Mouse (Mus musculus) intestine, embryonic 15.5 days (tissue): ENCODE measurements around the gene Sfxn3. TPM values are rescaled to one million over a fixed set of nuclear protein-coding genes. Genes with fewer than 3 reads are reported as not detected.
A peak's percentile ranks its signal among the peaks of the same experiment; 100 is the strongest.

Source experiments
- ATAC-seq: fragments of 200-750 bp; cut with Nextera tagmentation; 2 replicates; pipeline ENCODE4 v1.8.0; 2017; ENCODE audit warnings: moderate TSS enrichment, moderate library complexity
- H3K27ac ChIP-seq: fragments of 300-500 bp; sonication (generic); 2 replicates; pipeline ENCODE4 v1.5.1; 2015; ENCODE audit warnings: mild to moderate bottlenecking, inconsistent platforms
- H3K27me3 ChIP-seq: fragments of 300-500 bp; sonication (generic); replicated peaks from 2 replicates; pipeline ENCODE4 v1.6.1; 2015; ENCODE audit warnings: inconsistent platforms
- H3K36me3 ChIP-seq: fragments of 300-500 bp; sonication (generic); 2 replicates; pipeline ENCODE4 v1.6.1; 2015; ENCODE audit warnings: inconsistent platforms
- H3K4me1 ChIP-seq: fragments of 300-500 bp; sonication (generic); replicated peaks from 2 replicates; pipeline ENCODE4 v1.6.1; 2015; ENCODE audit warnings: inconsistent platforms
- H3K4me2 ChIP-seq: fragments of 300-500 bp; sonication (generic); replicated peaks from 2 replicates; pipeline ENCODE4 v1.6.1; 2015; ENCODE audit warnings: mild to moderate bottlenecking, inconsistent platforms
- H3K4me3 ChIP-seq: fragments of 300-500 bp; sonication (generic); replicated peaks from 2 replicates; pipeline ENCODE4 v1.5.1; 2015; ENCODE audit warnings: inconsistent platforms
- H3K9ac ChIP-seq: fragments of 300-500 bp; sonication (generic); 2 replicates; pipeline ENCODE4 v1.6.1; 2015; ENCODE audit warnings: inconsistent platforms
- H3K9me3 ChIP-seq: fragments of 300-500 bp; sonication (generic); 2 replicates; pipeline ENCODE4 v1.6.1; 2016; ENCODE audit warnings: inconsistent platforms
- WGBS: fragments of 180-500 bp; shearing (Covaris S2); methylation state at CpG from one replicate; pipeline ENCODE4 v1.1.7; 2015; 5-methylcytosine and 5-hydroxymethylcytosine counted together
- polyA plus RNA-seq: library from polyadenylated mRNA; unstranded; fragments of >200 nt; fragmentation: Nextera tagmentation; extraction: Ambion mirVana; gene quantifications from 2 replicates; pipeline ENCODE4 v1.2.1, GENCODE M21; 2015

The Sfxn3 gene
- polyA plus RNA-seq, 1 experiment from 2014 or later, result 19.4 TPM

DNA sequence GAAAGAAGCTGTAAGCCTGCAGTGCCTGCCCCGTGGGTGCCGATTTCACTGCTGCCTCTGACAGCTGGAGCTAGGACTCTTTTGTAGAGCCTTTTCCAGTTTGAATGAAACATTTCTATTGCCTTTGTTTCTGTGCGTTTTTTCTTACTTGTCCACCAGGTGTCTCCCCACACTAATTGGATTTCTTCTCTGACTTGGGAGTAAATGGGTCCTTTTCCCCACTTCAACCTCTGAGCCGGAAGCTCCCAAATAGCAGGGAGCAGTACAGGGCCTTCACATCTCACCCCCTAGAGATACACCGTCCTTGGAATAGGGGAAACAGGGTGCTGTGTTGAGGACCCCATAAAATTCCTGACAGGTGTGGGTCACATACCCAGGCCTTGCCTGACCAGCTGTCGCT lies 34.7 kb upstream of the Sfxn3 start:
- peak overlapping the region; percentile 99; the same call in 1 of the 2 replicates for H3K27ac ChIP-seq
- H3K27me3 ChIP-seq, result no peaks in the 10 kb centered on the region
- H3K36me3 ChIP-seq, result peaks cover 19% of the 10 kb centered on the region
- no peaks in the 10 kb centered on the region for H3K9me3 ChIP-seq
- H3K9ac ChIP-seq, result 0 out of 2 replicates have a peak overlapping the region, but pooled peaks have one; percentile 15
- no peak overlapping the region for H3K4me3 ChIP-seq
- no peak overlapping the region for H3K4me2 ChIP-seq
- 31% methylated on average over 6 of the region's 6 CpGs for WGBS
- ATAC-seq, result no peak
- peaks cover 19% of the 10 kb centered on the region for H3K4me1 ChIP-seq

- peaks cover 15% of the 10 kb centered on the region for H3K4me1 ChIP-seq
- peaks cover 19% of the 10 kb centered on the region for H3K36me3 ChIP-seq
- no peaks in the 10 kb centered on the region for H3K27me3 ChIP-seq
- no peaks in the 10 kb centered on the region for H3K9me3 ChIP-seq
- peak overlapping the region; percentile 5; the same call in 1 of the 2 replicates for H3K4me3 ChIP-seq
- peak overlapping the region; percentile 99 for H3K27ac ChIP-seq
- ATAC-seq, result no peak
- no peak overlapping the region; the same call in 1 of the 2 replicates for H3K9ac ChIP-seq
- 46% methylated on average over 6 of the region's 6 CpGs for WGBS
- H3K4me2 ChIP-seq, result peak overlapping the region; percentile 83
These were observed 33.6 kb upstream of the Sfxn3 start for GRCm38 (mm10) chr19:45013581-45014225.

GRCm38 (mm10) chr19:45014335-45014971 lies 32.9 kb upstream of the Sfxn3 start, which contains the start of gene Lzts2:
Gene Lzts2, plus strand, starts transcription at chr19:45014414.
- Histone ChIP-seq H3K4me3 (peak within 1 kb of the TSS; percentile 63), H3K4me1 (peaks cover 22% of the 10 kb centered on the region), H3K4me2 (peak within 1 kb of the TSS; percentile 83), H3K27ac (peak within 1 kb of the TSS; percentile 99), H3K9ac (peak within 1 kb of the TSS; percentile 76), H3K27me3 (no peaks in the 10 kb centered on the region), H3K36me3 (peaks cover 19% of the 10 kb centered on the region), H3K9me3 (no peaks in the 10 kb centered on the region)
- ATAC-seq, result peak; percentile 63
- 10% methylated on average over 10 of the region's 10 CpGs for WGBS

GRCm38 (mm10) chr19:45014981-45015402 lies 32.3 kb upstream of the Sfxn3 start:
- Histone ChIP-seq H3K27me3 (no peaks in the 10 kb centered on the region), H3K4me3 (peak overlapping the region; percentile 63), H3K36me3 (peaks cover 16% of the 10 kb centered on the region), H3K9ac (peak overlapping the region; percentile 76), H3K27ac (peak overlapping the region; percentile 99), H3K4me2 (peak overlapping the region; percentile 83), H3K4me1 (peaks cover 27% of the 10 kb centered on the region), H3K9me3 (no peaks in the 10 kb centered on the region)
- 0% methylated on average over 24 of the region's 25 CpGs for WGBS
- peak; percentile 36 for ATAC-seq

DNA sequence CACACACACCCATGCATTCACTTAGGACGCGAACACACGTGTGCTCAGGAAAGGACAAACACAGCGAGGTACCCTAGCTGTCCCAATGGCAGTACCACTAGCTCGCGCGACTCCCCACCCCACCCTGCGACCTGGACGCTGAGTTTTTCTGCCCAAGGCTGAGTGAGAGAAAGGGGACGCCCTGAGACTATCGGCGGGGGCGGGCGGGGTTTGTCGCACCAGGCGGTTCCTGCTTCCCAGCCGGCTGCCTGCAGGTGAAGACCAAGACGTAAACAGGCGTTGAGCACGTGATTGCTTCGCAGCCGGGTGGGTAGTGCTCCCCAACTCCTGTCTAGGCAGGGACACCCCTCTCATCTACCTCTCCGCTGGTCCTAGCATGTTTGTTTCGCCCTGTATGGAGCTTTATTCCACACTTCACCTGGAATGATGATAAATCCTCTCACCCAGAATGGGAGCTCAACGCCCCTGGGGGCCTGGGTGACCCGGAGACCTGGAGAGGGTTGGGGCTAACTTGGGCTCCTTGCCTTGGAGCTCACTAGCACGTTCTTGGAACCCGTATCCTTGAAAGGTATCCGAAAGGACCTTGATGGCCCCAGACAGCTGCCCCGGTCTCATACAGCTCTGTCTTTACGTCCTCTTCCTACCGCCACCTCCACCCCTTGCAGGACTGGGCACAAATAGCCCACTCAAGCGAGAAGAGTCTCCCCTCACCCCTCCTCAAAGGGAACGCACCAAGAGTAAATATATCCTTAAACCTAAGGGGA lies 31.6 kb upstream of the Sfxn3 start:
- ATAC-seq, result peak; percentile 6; the same call in 1 of the 2 replicates
- under 1% methylated on average over 34 of the region's 34 CpGs for WGBS
- peaks cover 35% of the 10 kb centered on the region for H3K4me1 ChIP-seq

DNA sequence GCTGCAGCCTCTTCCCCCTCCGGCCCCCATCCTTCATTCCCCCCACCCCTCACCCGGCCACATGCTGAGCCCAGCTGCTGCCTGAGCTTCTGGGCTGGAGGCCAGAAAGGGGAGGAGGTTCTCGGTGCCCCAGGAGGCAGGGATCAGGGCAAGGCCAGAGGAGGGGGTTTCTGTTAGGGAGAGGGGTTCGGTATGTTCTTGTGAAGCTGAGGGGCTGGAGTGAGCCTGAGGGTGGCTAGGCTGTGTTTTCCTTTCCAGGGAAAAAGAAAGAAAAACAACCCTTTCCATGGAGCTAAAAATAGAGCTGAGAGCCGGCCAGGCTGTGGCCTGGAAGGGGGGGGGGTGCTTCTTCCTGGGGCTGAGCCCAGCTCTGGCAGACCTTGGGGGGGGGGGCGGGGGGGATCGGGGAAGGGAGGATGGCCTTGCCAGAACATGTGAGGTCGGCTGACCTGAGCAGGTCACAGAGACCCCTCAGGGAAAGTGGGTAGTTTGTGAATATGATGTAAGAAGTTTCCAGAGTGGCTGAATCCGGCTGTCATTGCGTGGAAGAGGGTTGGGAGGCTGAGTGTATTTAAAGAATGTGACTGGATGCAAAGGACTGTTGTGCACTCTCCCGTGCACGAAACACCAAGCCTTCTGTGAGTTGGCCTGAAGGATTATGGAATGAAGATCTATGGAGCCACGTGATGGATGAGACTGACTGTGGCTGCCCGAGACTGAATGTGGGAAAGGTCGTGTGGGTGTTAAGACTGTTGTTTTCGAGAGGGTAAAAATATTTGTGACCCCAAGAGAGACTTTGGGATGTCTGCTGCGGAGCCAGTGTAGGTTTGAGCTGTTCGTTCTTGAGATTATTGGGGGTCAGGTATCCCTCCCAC lies 30.7 kb upstream of the Sfxn3 start:
- H3K27me3 ChIP-seq, result no peaks in the 10 kb centered on the region
- H3K4me1 ChIP-seq, result peaks cover 43% of the 10 kb centered on the region

More for the DNA sequence above, 31.6 kb upstream of the Sfxn3 start:
- peak overlapping the region; percentile 63 for H3K4me3 ChIP-seq
- peaks cover 9% of the 10 kb centered on the region for H3K36me3 ChIP-seq
- peak overlapping the region; percentile 83 for H3K4me2 ChIP-seq
- H3K9me3 ChIP-seq, result no peaks in the 10 kb centered on the region
- peak overlapping the region; percentile 99 for H3K27ac ChIP-seq
- no peaks in the 10 kb centered on the region for H3K27me3 ChIP-seq
- peak overlapping the region; percentile 76 for H3K9ac ChIP-seq

GRCm38 (mm10) chr19:45017216-45017771 lies 30.0 kb upstream of the Sfxn3 start:
- WGBS, result 2% methylated on average over 24 of the region's 27 CpGs
- H3K9me3 ChIP-seq, result no peaks in the 10 kb centered on the region
- ATAC-seq, result peak; percentile 44

More for the DNA sequence above, 30.7 kb upstream of the Sfxn3 start:
- H3K9me3 ChIP-seq, result no peaks in the 10 kb centered on the region
- H3K36me3 ChIP-seq, result peaks cover 8% of the 10 kb centered on the region; the same call in 1 of the 2 replicates
- H3K4me2 ChIP-seq, result peak overlapping the region; percentile 83
- peak overlapping the region; percentile 63 for H3K4me3 ChIP-seq
- peak; percentile 18 for ATAC-seq
- H3K27ac ChIP-seq, result peak overlapping the region; percentile 99
- peak overlapping the region; percentile 84 for H3K9ac ChIP-seq
- WGBS, result under 1% methylated on average over 17 of the region's 18 CpGs

DNA sequence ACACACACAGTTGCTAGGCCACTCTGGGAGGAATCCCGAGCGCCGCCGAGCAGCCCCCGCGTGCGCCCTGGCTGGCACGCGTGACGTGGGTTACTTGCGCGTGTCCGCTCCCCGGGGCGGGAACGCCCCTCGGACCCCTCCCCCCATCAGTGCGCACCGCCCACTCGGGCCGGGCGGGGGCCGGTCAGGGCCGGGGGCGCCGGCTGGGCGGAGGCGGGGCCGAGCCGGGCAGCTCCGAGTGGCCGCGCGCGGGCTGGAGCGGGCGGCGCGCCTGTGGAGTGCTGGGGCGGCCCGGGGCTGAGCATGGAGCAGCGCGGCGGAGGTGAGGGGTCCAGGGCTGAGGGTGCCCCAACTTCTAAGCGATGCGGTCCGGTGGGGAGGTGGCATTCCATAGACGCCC lies 29.4 kb upstream of the Sfxn3 start:
- peak; percentile 62 for ATAC-seq
- H3K9me3 ChIP-seq, result no peaks in the 10 kb centered on the region
- H3K27ac ChIP-seq, result peak overlapping the region; percentile 99
- peak overlapping the region; percentile 84 for H3K9ac ChIP-seq
- H3K4me2 ChIP-seq, result peak overlapping the region; percentile 83
- WGBS, result under 1% methylated on average over 46 of the region's 48 CpGs
- H3K4me3 ChIP-seq, result peak overlapping the region; percentile 63
- no peaks in the 10 kb centered on the region for H3K27me3 ChIP-seq
- H3K36me3 ChIP-seq, result peaks cover 6% of the 10 kb centered on the region; the same call in 1 of the 2 replicates
- H3K4me1 ChIP-seq, result peaks cover 45% of the 10 kb centered on the region

More at GRCm38 (mm10) chr19:45017216-45017771, 30.0 kb upstream of the Sfxn3 start:
- peaks cover 6% of the 10 kb centered on the region; the same call in 1 of the 2 replicates for H3K36me3 ChIP-seq
- peak overlapping the region; percentile 63 for H3K4me3 ChIP-seq
- peaks cover 47% of the 10 kb centered on the region for H3K4me1 ChIP-seq
- H3K27me3 ChIP-seq, result no peaks in the 10 kb centered on the region
- peak overlapping the region; percentile 84 for H3K9ac ChIP-seq
- H3K4me2 ChIP-seq, result peak overlapping the region; percentile 83
- H3K27ac ChIP-seq, result peak overlapping the region; percentile 99

GRCm38 (mm10) chr19:45018351-45018831 lies 28.9 kb upstream of the Sfxn3 start:
- ATAC-seq, result 0 out of 2 replicates have a peak, but pooled peaks have one; percentile 0
- Histone ChIP-seq H3K9me3 (no peaks in the 10 kb centered on the region), H3K27ac (peak overlapping the region; percentile 99), H3K4me1 (peaks cover 44% of the 10 kb centered on the region), H3K4me2 (peak overlapping the region; percentile 83), H3K4me3 (peak overlapping the region; percentile 63), H3K9ac (peak overlapping the region; percentile 84), H3K27me3 (no peaks in the 10 kb centered on the region), H3K36me3 (peaks cover 7% of the 10 kb centered on the region; the same call in 1 of the 2 replicates)
- 0% methylated on average over 13 of the region's 13 CpGs for WGBS

DNA sequence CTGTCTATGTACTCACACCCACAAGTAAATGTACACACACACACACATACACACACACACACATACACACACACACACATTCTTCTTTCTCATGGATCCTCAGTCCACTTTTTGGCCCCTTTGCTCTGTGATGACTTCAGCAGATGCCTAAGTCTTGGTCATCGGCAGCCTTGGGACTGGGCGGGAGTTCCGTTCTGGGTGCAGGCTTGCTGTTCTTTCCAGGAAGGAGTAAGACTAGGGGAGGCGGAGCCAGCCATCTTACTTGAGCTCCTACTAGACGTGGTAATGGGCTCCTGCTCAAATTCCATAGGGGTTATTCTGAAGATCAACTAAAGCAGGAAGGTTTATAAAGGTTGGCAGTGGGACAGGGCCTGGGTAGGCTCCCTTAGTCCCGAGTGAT lies 27.0 kb upstream of the Sfxn3 start:
- H3K9ac ChIP-seq, result no peak overlapping the region
- H3K36me3 ChIP-seq, result peaks cover 20% of the 10 kb centered on the region
- no peak for ATAC-seq
- H3K9me3 ChIP-seq, result no peaks in the 10 kb centered on the region
- H3K4me3 ChIP-seq, result 0 out of 2 replicates have a peak overlapping the region, but pooled peaks have one; percentile 4
- peaks cover 35% of the 10 kb centered on the region for H3K4me1 ChIP-seq
- no peak overlapping the region for H3K27ac ChIP-seq
- peak overlapping the region; percentile 47 for H3K4me2 ChIP-seq
- WGBS, result 46% methylated on average over 6 of the region's 6 CpGs
- H3K27me3 ChIP-seq, result no peaks in the 10 kb centered on the region

- Histone ChIP-seq H3K9ac (peak overlapping the region; percentile 23), H3K27ac (no peak overlapping the region), H3K4me2 (0 out of 2 replicates have a peak overlapping the region, but pooled peaks have one; percentile 13), H3K4me1 (peaks cover 36% of the 10 kb centered on the region), H3K36me3 (peaks cover 29% of the 10 kb centered on the region), H3K27me3 (no peaks in the 10 kb centered on the region), H3K4me3 (no peak overlapping the region), H3K9me3 (no peaks in the 10 kb centered on the region)
- 84% methylated on average over 15 of the region's 15 CpGs for WGBS
- no peak for ATAC-seq
These were observed 25.9 kb upstream of the Sfxn3 start for GRCm38 (mm10) chr19:45021362-45021761.
